Comparison of ENCODE assay signal across 13 mouse cellular contexts in genomic region chr10:120563926-120564325, GRCm38 (mm10).
A peak's percentile ranks its signal among the peaks of the same experiment; 100 is the strongest.
DNase-seq lines count a peak whose midpoint lies in the region; ATAC-seq and TF ChIP-seq lines count a peak whose summit lies in the region.
"Had no signal": no experiment of that assay in that cellular context is flagged by ENCODE, and none has a peak within 500 bp of the region (broad histone marks: within the 10 kb centered on the region; RNA-seq: fewer than 3 reads in every experiment).

No protein-coding gene starts in this region.

- DNase-seq in heart, postnatal 36 days = no peak
- DNase-seq in kidney, adult 9 months = peak; percentile 36
- DNase-seq in kidney, adult 11 months = no peak
- DNase-seq in brain, embryonic 14.5 days (ENCODE audit: low read depth) = peak; percentile 68
- DNase-seq in kidney, postnatal 36 days = peak; percentile 16 to 23
- no peak for DNase-seq in T-cell, adult 2 months (ENCODE audit: low spot score)
- no peak for DNase-seq in ovary, postnatal 14 days (ENCODE audit: low spot score)
- DNase-seq: heart, adult 2 months; thymus, postnatal 14 days had no signal

- 0 out of 2 replicates have a peak, but pooled peaks cover 4% of the 10 kb centered on the region for H3K9me3 ChIP-seq in heart, embryonic 11.5 days (replicated peaks; ENCODE audit: control insufficient read depth, low read length)
- H3K9me3 ChIP-seq: liver, embryonic 12.5 days; midbrain, embryonic 13.5 days; neural tube, embryonic 13.5 days had no signal

- no peaks in the 10 kb centered on the region for H3K27me3 ChIP-seq in heart, embryonic 11.5 days (ENCODE audit: control insufficient read depth, insufficient read depth, low read length)
- H3K27me3 ChIP-seq: midbrain, embryonic 13.5 days had no signal

- peaks cover 11% of the 10 kb centered on the region for H3K4me1 ChIP-seq in heart, embryonic 11.5 days (ENCODE audit: control insufficient read depth, insufficient read depth, low read length)
- H3K4me1 ChIP-seq: liver, embryonic 12.5 days had no signal

- peak overlapping the region; percentile 12; the same call in 1 of the 2 replicates for H3K4me2 ChIP-seq in heart, embryonic 11.5 days
- H3K4me2 ChIP-seq: liver, embryonic 12.5 days had no signal

- H3K27ac ChIP-seq in heart, embryonic 11.5 days (ENCODE audit: low read depth, low read length) = no peak overlapping the region
- H3K27ac ChIP-seq: heart, adult 2 months; liver, embryonic 12.5 days; midbrain, embryonic 13.5 days; neural tube, embryonic 13.5 days had no signal

- intact Hi-C loops in heart, postnatal 36 days (cut with DNase I) = no loop called here

- H3K4me3 ChIP-seq in heart, embryonic 11.5 days (ENCODE audit: low read depth, low read length) = no peak overlapping the region
- H3K4me3 ChIP-seq: heart, adult 2 months; liver, embryonic 12.5 days; neural tube, embryonic 13.5 days had no signal

- TF ChIP-seq POLR2A in brain, embryonic 14.5 days (IDR thresholded peaks at IDR 0.05; ENCODE audit: borderline replicate concordance, extremely low read depth, insufficient read depth, insufficient read length, poor library complexity, severe bottlenecking) = no peak

- no peak overlapping the region for H3K9ac ChIP-seq in heart, embryonic 11.5 days (ENCODE audit: low read depth, low read length)
- H3K9ac ChIP-seq: liver, embryonic 12.5 days; neural tube, embryonic 13.5 days had no signal

- no peak for ATAC-seq in heart, embryonic 11.5 days (replicated peaks; ENCODE audit: insufficient number of reproducible peaks, low FRiP score, low TSS enrichment)
- ATAC-seq: liver, embryonic 12.5 days; midbrain, embryonic 13.5 days had no signal

- 31% methylated on average over 10 of the region's 10 CpGs for WGBS in heart, embryonic 11.5 days (ENCODE audit: insufficient replicate concordance)

- TF ChIP-seq CTCF in brain, embryonic 14.5 days (IDR thresholded peaks at IDR 0.05; ENCODE audit: borderline replicate concordance, extremely low read depth, insufficient read depth, insufficient read length) = no peak

- no peaks in the 10 kb centered on the region for H3K36me3 ChIP-seq in heart, embryonic 11.5 days (ENCODE audit: control insufficient read depth, insufficient read depth, low read length)
- H3K36me3 ChIP-seq: liver, embryonic 12.5 days; midbrain, embryonic 13.5 days; neural tube, embryonic 13.5 days had no signal

Comparison
In these comparisons a context has a peak if more than half of its experiments do, and no peak if none do; other contexts are left out.
1. DNase-seq: peak in kidney, adult 9 months (single experiment), brain, embryonic 14.5 days (single experiment) and kidney, postnatal 36 days (2 of 2); none in heart, postnatal 36 days (0 of 2), kidney, adult 11 months (single experiment), T-cell, adult 2 months (single experiment) and ovary, postnatal 14 days (single experiment).